Comparison of ENCODE assay signal across 11 mouse cellular contexts in genomic region chr3:65174564-65174963, GRCm38 (mm10).
A peak's percentile ranks its signal among the peaks of the same experiment; 100 is the strongest.
DNase-seq lines count a peak whose midpoint lies in the region; ATAC-seq lines count a peak whose summit lies in the region.
"Had no signal": no experiment of that assay in that cellular context is flagged by ENCODE, and none has a peak within 500 bp of the region (broad histone marks: within the 10 kb centered on the region; RNA-seq: fewer than 3 reads in every experiment).

No protein-coding gene starts in this region.

- no peak overlapping the region for H3K4me2 ChIP-seq in liver, embryonic 12.5 days
- H3K4me2 ChIP-seq: liver, embryonic 11.5 days had no signal

- H3K27me3 ChIP-seq in liver, embryonic 12.5 days (replicated peaks), result no peaks in the 10 kb centered on the region
- H3K27me3 ChIP-seq: CH12.LX had no signal

- H3K4me1 ChIP-seq in liver, embryonic 12.5 days, result no peaks in the 10 kb centered on the region

- no peaks in the 10 kb centered on the region for H3K36me3 ChIP-seq in liver, embryonic 12.5 days

- no peak overlapping the region for H3K27ac ChIP-seq in liver, embryonic 12.5 days

- no peak overlapping the region for H3K9ac ChIP-seq in liver, embryonic 12.5 days

- no peak overlapping the region for H3K4me3 ChIP-seq in liver, embryonic 12.5 days

- ATAC-seq in frontal cortex, adult (ENCODE audit: low TSS enrichment), result peak; percentile 90
- ATAC-seq in liver, embryonic 12.5 days, result no peak

- H3K9me3 ChIP-seq in liver, embryonic 12.5 days (replicated peaks), result no peaks in the 10 kb centered on the region

- DNase-seq in frontal cortex, postnatal 25 days (ENCODE audit: low spot score in 2 of 2), result no peak
- peak; percentile 5 for DNase-seq in testis, postnatal 14 days (ENCODE audit: low spot score)
- DNase-seq in testis, postnatal 10 days (ENCODE audit: low spot score), result no peak
- peak; percentile 29 for DNase-seq in left cerebral cortex, adult 11 months (ENCODE audit: low spot score)
- DNase-seq in liver, result no peak
- DNase-seq in ovary, postnatal 14 days (ENCODE audit: low spot score), result no peak
- DNase-seq: adrenal gland, postnatal 25 days had no signal

- 59% methylated on average over 12 of the region's 12 CpGs for WGBS in liver, embryonic 12.5 days (ENCODE audit: insufficient replicate concordance)

Comparison
In these comparisons a context has a peak if more than half of its experiments do, and no peak if none do; other contexts are left out.
1. DNase-seq: peak in testis, postnatal 14 days (single experiment) and left cerebral cortex, adult 11 months (single experiment); none in frontal cortex, postnatal 25 days (0 of 2), testis, postnatal 10 days (single experiment), liver (single experiment) and ovary, postnatal 14 days (single experiment).